Comparison of ENCODE assay signal across 23 mouse cellular contexts in the genomic region with DNA sequence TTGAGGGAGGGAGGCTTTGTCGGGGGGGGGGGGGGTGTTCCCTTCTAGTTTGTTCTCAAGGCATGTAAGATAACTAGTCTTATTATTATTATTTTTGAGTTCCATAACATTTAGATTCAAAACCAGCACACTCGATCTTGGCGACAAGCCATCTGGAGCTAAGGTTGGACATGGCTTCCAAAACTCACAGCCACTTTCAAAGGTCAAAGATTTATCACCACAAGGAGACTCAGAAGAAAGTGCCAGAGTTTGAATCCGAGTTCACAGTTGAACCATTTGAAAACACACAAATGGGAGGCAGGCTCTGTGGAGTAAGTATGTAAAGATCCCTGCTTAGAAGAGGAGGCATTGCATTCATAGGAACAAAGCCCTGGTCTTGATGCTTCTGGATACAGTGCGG.
DNase-seq lines count a peak whose midpoint lies in the region; ATAC-seq and TF ChIP-seq lines count a peak whose summit lies in the region.
"Had no signal": no experiment of that assay in that cellular context is flagged by ENCODE, and none has a peak within 500 bp of the region (broad histone marks: within the 10 kb centered on the region; RNA-seq: fewer than 3 reads in every experiment).

No protein-coding gene starts in this region.

- no peak overlapping the region for H3K4me2 ChIP-seq in midbrain, embryonic 13.5 days (replicated peaks)
- H3K4me2 ChIP-seq in midbrain, postnatal 0 days (ENCODE audit: low read depth, low read length, poor library complexity, severe bottlenecking) = no peak overlapping the region
- H3K4me2 ChIP-seq: embryonic facial prominence, embryonic 15.5 days; hindbrain, embryonic 12.5 days; liver, embryonic 15.5 days had no signal

- H3K27ac ChIP-seq in layer of hippocampus, adult 2 months = 0 out of 2 replicates have a peak overlapping the region, but pooled peaks have one; percentile 23
- H3K27ac ChIP-seq in midbrain, embryonic 13.5 days = 0 out of 2 replicates have a peak overlapping the region, but pooled peaks have one; percentile 1
- H3K27ac ChIP-seq in midbrain, postnatal 0 days (ENCODE audit: low read depth, low read length) = no peak overlapping the region
- H3K27ac ChIP-seq: embryonic facial prominence, embryonic 15.5 days; gastrocnemius, adult 2 months; heart, embryonic 10.5 days; hindbrain, embryonic 12.5 days; left cerebral cortex, adult 2 months; liver, embryonic 15.5 days; stomach, postnatal 0 days had no signal

- H3K4me1 ChIP-seq in midbrain, embryonic 13.5 days (replicated peaks) = peaks cover 52% of the 10 kb centered on the region
- no peaks in the 10 kb centered on the region for H3K4me1 ChIP-seq in midbrain, postnatal 0 days (ENCODE audit: insufficient read depth, low read length)

- intact Hi-C loops in heart, postnatal 14 days (cut with DNase I) = no loop called here

- TF ChIP-seq CTCF in layer of hippocampus, adult 2 months (conservative IDR thresholded peaks at IDR 0.05) = no peak
- TF ChIP-seq CTCF in midbrain, postnatal 0 days (IDR thresholded peaks at IDR 0.05) = no peak

- H3K9me3 ChIP-seq in midbrain, embryonic 13.5 days = no peaks in the 10 kb centered on the region
- no peaks in the 10 kb centered on the region for H3K9me3 ChIP-seq in midbrain, postnatal 0 days (ENCODE audit: low read length)
- H3K9me3 ChIP-seq: embryonic facial prominence, embryonic 15.5 days; G1E; heart, embryonic 10.5 days; hindbrain, embryonic 12.5 days; liver, embryonic 15.5 days; megakaryocyte, embryonic 14.5 days had no signal

- WGBS in midbrain, embryonic 13.5 days = 85% methylated on average over 5 of the region's 5 CpGs
- 87% methylated on average over 5 of the region's 5 CpGs for WGBS in midbrain, postnatal 0 days

- H3K4me3 ChIP-seq in layer of hippocampus, adult 2 months = no peak overlapping the region
- no peak overlapping the region for H3K4me3 ChIP-seq in midbrain, embryonic 13.5 days (replicated peaks)
- no peak overlapping the region for H3K4me3 ChIP-seq in midbrain, postnatal 0 days (ENCODE audit: low read depth, low read length)
- H3K4me3 ChIP-seq: embryonic facial prominence, embryonic 15.5 days; gastrocnemius, adult 2 months; heart, embryonic 10.5 days; hindbrain, embryonic 12.5 days; left cerebral cortex, adult 2 months; liver, embryonic 15.5 days; megakaryocyte, embryonic 14.5 days had no signal

- DNase-seq in heart, postnatal 14 days = peak; percentile 39 to 51
- no peak for DNase-seq in heart, adult 9 months (ENCODE audit: low spot score in 2 of 2)
- DNase-seq in layer of hippocampus, adult 2 months (ENCODE audit: low spot score in 2 of 2) = no peak
- DNase-seq in layer of hippocampus, adult 8-10 months (ENCODE audit: low spot score in 2 of 2) = no peak
- DNase-seq in midbrain, postnatal 0 days (ENCODE audit: low spot score) = no peak
- no peak for DNase-seq in right cerebral cortex, adult 18-20 months
- DNase-seq: adrenal gland, adult 8-10 months; B cell, adult 2 months; cerebellum, adult 9-10 months; gastrocnemius, adult 2 months; right cerebral cortex, postnatal 14 days had no signal

- no peak for ATAC-seq in midbrain, embryonic 13.5 days
- ATAC-seq in midbrain, postnatal 0 days (ENCODE audit: low FRiP score) = no peak
- ATAC-seq: forebrain, embryonic 14.5 days; intestine, postnatal 0 days had no signal

- no peaks in the 10 kb centered on the region for H3K36me3 ChIP-seq in midbrain, embryonic 13.5 days
- no peaks in the 10 kb centered on the region for H3K36me3 ChIP-seq in midbrain, postnatal 0 days (ENCODE audit: insufficient read depth, low read length)
- H3K36me3 ChIP-seq: embryonic facial prominence, embryonic 15.5 days; hindbrain, embryonic 12.5 days; liver, embryonic 15.5 days had no signal

- no peak overlapping the region for H3K9ac ChIP-seq in midbrain, embryonic 13.5 days (replicated peaks)
- H3K9ac ChIP-seq in midbrain, postnatal 0 days (replicated peaks; ENCODE audit: low read length, poor library complexity, severe bottlenecking) = no peak overlapping the region
- H3K9ac ChIP-seq: embryonic facial prominence, embryonic 15.5 days; hindbrain, embryonic 12.5 days; liver, embryonic 15.5 days had no signal

- no peaks in the 10 kb centered on the region for H3K27me3 ChIP-seq in midbrain, embryonic 13.5 days
- H3K27me3 ChIP-seq in midbrain, postnatal 0 days (ENCODE audit: insufficient read depth, low read length) = no peaks in the 10 kb centered on the region
- H3K27me3 ChIP-seq: CH12.LX; embryonic facial prominence, embryonic 15.5 days; hindbrain, embryonic 12.5 days; liver, embryonic 15.5 days; megakaryocyte, embryonic 14.5 days had no signal

Comparison
In these comparisons a context has a peak if more than half of its experiments do, and no peak if none do; other contexts are left out.
1. DNase-seq: peak in heart, postnatal 14 days (2 of 2); none in heart, adult 9 months (0 of 2), layer of hippocampus, adult 2 months (0 of 2), layer of hippocampus, adult 8-10 months (0 of 2), midbrain, postnatal 0 days (single experiment) and right cerebral cortex, adult 18-20 months (single experiment).